Mouse (Mus musculus): ENCODE data around the gene Lss.

Lss gene

GRCm38 (mm10) chr10:76561972-76562371, 30.6 kb downstream of the Lss start, which contains the start of gene Spatc1l:
Gene Spatc1l (plus strand): TSS chr10:76562272.
- DNase-seq (ENCODE audit: extremely low spot score, low spot score) = no peak

DNA sequence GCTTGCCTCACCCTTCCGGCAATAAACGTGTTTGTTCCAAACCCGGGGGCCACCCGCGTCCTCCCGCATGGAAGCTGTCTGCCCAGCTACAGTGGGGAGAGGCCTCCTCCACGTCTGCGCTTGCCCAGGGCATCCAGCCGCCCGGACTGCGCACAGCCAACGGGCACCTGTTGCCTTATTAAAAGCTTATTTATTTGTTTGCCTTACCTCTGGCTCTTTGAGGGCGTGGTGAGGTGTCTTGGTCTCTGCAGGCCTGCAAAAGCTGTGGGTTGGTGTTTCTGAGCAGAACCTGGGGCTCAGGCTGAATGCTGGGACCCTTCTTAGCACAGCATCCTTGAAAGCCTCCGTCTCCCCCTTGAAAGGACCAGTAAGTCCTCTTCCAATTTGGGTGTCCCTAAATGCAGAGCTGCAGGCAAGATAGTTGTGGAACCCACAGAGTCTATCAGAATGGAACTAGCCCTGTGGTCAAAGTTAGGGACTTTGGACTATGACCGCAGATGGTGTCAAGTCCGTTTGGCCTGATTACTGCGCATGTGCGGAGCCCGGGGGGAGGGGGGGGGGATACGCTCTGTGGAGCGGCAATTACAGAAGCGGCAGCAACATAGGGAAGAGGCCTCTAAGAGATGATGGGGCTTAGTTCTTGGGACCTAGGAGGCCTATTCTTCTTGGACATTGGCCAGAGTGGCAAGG, 38.8 kb downstream of the Lss start:
- no peak for DNase-seq (ENCODE audit: extremely low spot score, low spot score)

DNA sequence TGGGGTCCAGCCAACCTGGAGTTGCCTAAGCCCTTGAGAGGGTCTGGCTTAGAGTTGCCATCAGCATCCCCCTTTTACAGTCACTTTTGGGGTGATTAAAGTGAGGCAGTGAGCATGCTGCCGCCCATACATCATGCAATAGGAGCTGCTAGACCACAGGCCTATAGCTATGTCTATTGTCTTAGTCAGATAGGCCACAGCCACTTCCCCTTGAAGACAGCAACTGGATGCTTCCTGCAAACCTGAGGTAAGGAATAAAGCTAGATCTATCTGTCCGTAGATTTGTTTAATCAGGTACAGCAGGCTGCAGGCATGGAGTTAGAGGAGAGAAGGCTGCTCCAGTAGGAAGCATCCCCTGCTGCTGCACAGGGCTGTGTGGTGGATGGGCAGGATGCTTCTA, 39.7 kb downstream of the Lss start:
- DNase-seq (ENCODE audit: extremely low spot score, low spot score) = no peak

DNA sequence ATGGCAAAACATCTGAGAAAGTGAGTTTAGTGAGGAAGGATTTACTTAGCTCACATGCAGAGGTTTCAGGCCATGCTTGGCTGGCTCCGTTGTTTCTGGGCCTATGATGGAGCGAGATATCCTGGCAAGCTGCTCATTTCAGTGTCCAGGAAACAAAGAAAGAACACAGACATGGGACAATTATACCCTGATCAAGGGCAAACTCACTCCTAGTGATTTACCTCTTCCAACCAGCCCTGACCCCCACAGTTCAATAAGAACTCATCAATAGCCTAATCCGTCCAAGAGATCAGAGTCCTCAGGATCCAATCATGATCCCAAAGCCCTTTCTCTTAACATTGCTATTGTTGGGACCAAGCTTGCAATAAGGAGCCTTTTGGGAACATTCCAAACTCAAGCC, 40.8 kb downstream of the Lss start:
- DNase-seq (ENCODE audit: extremely low spot score, low spot score) = no peak

DNA sequence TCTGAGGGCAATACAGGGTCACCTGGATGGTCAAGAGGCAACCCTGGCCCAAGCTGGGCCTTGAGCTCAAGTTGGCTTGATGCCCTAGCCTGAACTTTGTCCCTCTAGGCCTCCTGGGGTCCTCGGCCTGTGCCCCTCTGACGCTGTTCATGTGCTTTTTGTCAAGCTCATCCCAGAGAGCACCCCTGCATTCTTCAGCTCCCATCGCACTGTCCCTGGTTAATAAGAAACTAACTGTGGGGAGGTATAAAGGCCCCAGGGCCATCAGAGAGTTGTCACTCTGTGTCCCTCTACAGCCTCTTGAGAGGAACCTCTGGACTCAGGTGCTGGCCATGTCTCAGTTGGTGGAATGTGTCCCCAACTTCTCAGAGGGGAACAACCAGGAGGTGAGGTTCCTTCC, 44.0 kb downstream of the Lss start, which contains the start of gene Ftcd:
Gene Ftcd, plus strand, starts transcription at position 275 of the 400 bp plus-strand sequence.
- no peak for DNase-seq (ENCODE audit: extremely low spot score, low spot score)

GRCm38 (mm10) chr10:76576920-76577319, 45.5 kb downstream of the Lss start:
- DNase-seq (ENCODE audit: extremely low spot score, low spot score) = no peak

DNA sequence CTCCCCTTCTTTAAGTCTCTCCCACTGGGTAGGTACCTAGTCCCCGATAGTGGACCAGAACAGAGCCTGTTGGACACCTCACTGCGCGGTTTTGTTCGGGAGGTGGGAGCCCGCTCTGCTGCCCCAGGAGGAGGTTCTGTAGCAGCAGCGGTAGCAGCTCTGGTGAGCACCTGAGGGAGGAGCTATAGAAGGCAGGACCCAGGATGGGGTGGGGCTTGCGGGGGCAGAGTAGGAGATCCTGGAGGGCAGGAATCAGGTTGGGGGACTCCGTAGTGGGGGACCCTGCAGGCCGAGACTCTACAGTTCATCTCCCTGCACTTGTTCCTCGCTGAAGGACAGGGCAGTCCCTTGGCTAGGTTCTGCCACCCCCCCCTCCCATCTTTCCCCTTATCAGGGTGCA, 52.8 kb downstream of the Lss start:
- DNase-seq (ENCODE audit: extremely low spot score, low spot score) = no peak

GRCm38 (mm10) chr10:76586190-76586589, 54.8 kb downstream of the Lss start:
- DNase-seq (ENCODE audit: extremely low spot score, low spot score) = no peak

DNA sequence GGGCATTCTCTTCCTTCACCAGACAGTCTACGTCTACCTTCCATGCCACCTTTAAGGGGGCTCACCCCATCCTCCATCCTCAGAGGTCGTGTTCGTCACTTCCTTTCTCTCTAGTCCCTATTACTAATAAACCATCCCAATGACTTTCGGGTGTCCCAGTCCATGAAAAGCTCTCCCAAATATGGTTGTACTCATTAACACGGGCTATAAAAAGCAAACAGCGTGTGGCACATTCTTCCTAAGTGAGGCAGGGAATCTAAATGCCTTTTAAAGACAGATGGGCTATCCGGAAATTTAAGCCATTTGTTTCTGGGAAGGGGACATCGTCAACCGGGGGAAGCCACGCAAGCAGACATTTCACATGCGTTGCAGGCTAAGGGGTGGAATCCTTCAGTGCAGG, 58.8 kb downstream of the Lss start:
- DNase-seq (ENCODE audit: extremely low spot score, low spot score) = no peak

DNA sequence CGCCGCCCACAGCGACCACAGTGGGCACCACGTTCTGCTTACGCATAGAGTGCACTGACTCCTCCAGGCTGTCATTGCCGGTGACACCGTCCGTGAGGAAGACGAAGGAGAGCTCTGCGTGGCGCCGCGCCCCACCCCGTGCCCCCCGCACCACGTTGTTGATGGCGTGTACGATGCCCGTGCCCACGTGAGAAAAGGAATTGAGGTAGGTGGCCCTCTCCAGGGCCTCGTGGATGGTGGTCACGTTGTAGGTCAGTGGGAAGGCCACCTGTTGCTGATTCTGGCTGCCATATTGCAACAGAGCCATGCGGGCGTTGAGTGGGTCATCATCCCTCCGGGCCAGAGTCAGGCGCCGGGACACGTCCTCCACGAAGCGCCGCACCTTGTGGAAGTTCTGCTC, 65.0 kb downstream of the Lss start:
- no peak for DNase-seq (ENCODE audit: extremely low spot score, low spot score)

DNA sequence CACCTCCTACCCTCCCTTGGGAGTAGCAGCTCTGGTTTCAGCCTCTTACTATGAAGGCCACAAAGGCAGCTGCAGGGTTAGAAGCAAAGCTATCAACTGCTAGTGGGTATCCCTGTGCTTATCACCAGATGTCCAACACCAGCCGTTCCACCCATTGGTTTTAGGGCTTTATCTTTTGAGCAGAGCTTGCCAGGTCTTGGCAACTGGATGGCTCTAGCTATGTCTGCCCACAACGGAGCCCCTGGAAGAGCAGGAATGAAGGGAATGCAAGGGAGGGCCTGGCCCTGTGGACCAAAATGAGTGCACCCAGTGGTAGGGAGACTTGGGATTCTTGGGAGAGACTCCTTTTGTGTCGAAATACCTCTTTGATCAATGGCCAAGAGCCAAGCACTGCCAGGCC, 71.3 kb downstream of the Lss start:
- DNase-seq (ENCODE audit: extremely low spot score, low spot score) = no peak

Measured in neural tube, embryonic 10.5 days (tissue).